ENCODE assay signal across 8 mouse cellular contexts in genomic region chr4:33032045-33032444, GRCm38 (mm10). TPM values are rescaled to one million over a fixed set of nuclear protein-coding genes. Genes with fewer than 3 reads are reported as not detected.
DNase-seq lines count a peak whose midpoint lies in the region; ATAC-seq and TF ChIP-seq lines count a peak whose summit lies in the region.

No protein-coding gene starts in this region.

- H3K4me1 ChIP-seq in neural tube, embryonic 13.5 days (replicated peaks), result peaks cover 41% of the 10 kb centered on the region

- H3K27ac ChIP-seq in layer of hippocampus, adult 2 months, result peak overlapping the region; percentile 95
- peak overlapping the region; percentile 97 for H3K27ac ChIP-seq in neural tube, embryonic 13.5 days (replicated peaks)

- no peak for ATAC-seq in neural tube, embryonic 13.5 days (ENCODE audit: low read depth)

- peak overlapping the region; percentile 93 for H3K4me3 ChIP-seq in layer of hippocampus, adult 2 months
- peak overlapping the region; percentile 84 for H3K4me3 ChIP-seq in neural tube, embryonic 13.5 days

- peaks cover 34% of the 10 kb centered on the region for H3K36me3 ChIP-seq in neural tube, embryonic 13.5 days

- H3K9ac ChIP-seq in neural tube, embryonic 13.5 days, result peak overlapping the region; percentile 90

- 0 out of 2 replicates have a peak, but pooled peaks cover 6% of the 10 kb centered on the region for H3K9me3 ChIP-seq in neural tube, embryonic 13.5 days

- 3% methylated on average over 4 of the region's 4 CpGs for WGBS in neural tube, embryonic 13.5 days

- TF ChIP-seq CTCF in layer of hippocampus, adult 2 months (conservative IDR thresholded peaks at IDR 0.05), result no peak

- no peaks in the 10 kb centered on the region for H3K27me3 ChIP-seq in neural tube, embryonic 13.5 days

- H3K4me2 ChIP-seq in neural tube, embryonic 13.5 days, result peak overlapping the region; percentile 62

- DNase-seq in layer of hippocampus, adult 2 months (ENCODE audit: low spot score in 2 of 2), result no peak
- no peak for DNase-seq in layer of hippocampus, adult 9-11 months
- peak; percentile 29 for DNase-seq in c-Kit-positive CD71-positive TER-119-positive erythroid progenitor cells, embryonic 14.5 days (ENCODE audit: low spot score)
- DNase-seq in induced T-regulatory cell, adult 2 months (ENCODE audit: low read depth), result peak; percentile 49
- no peak for DNase-seq in gastrocnemius, adult 8-10 months (ENCODE audit: low spot score in 2 of 2)
- no peak for DNase-seq in layer of hippocampus, adult 8-10 months (ENCODE audit: low spot score in 2 of 2)
- no peak for DNase-seq in adrenal gland, adult 2 months

RNA-seq across cellular contexts. Expression of gene Ube2j1, which starts 0.8 kb away (rescaled TPM):
- 10 to 100 TPM; 93.4 to 94.8 TPM for total RNA-seq in layer of hippocampus, adult 2 months (2021)
- 63.9 and 70.0 TPM in 2 replicates for polyA plus RNA-seq in neural tube, embryonic 13.5 days (2015; fragmentation: Nextera tagmentation; extraction: Ambion mirVana)
- 10 to 100 TPM; 43.6 to 53.6 (median 49.1) TPM for total RNA-seq in gastrocnemius, adult 8-10 months (2022)
- total RNA-seq in layer of hippocampus, adult 8-10 months (2022), result 100 to 1,000 TPM; 102 to 112 (median 106) TPM
- total RNA-seq in adrenal gland, adult 2 months (2021), result 10 to 100 TPM; 61.5 to 71.4 TPM
- polyA plus RNA-seq in adrenal gland, adult 2 months (2012; rRNA removed), result 12.5 and 14.2 TPM in 2 replicates

RNA-seq across cellular contexts. Expression of gene Gabrr2, which starts 30.8 kb away (rescaled TPM):
- under 1 TPM; 0.32 to 0.72 TPM for total RNA-seq in layer of hippocampus, adult 2 months (2021)
- polyA plus RNA-seq in neural tube, embryonic 13.5 days (2015; fragmentation: Nextera tagmentation; extraction: Ambion mirVana), result 0.45 and 0.96 TPM in 2 replicates
- total RNA-seq in gastrocnemius, adult 8-10 months (2022), result 1 to 10 TPM; 1.4 to 2.2 (median 1.9) TPM
- total RNA-seq in layer of hippocampus, adult 8-10 months (2022), result 1 to 10 TPM in 1 of 4 experiments, under 1 TPM in 3; 0.23 to 1.4 (median 0.79) TPM
- total RNA-seq in adrenal gland, adult 2 months (2021), result not detected
- 0.22 and 0.95 TPM in 2 replicates for polyA plus RNA-seq in adrenal gland, adult 2 months (2012; rRNA removed)

RNA-seq across cellular contexts. Expression of gene Rragd, which starts 49.2 kb away (rescaled TPM):
- 10 to 100 TPM; 62.1 to 68.2 TPM for total RNA-seq in layer of hippocampus, adult 2 months (2021)
- polyA plus RNA-seq in neural tube, embryonic 13.5 days (2015; fragmentation: Nextera tagmentation; extraction: Ambion mirVana), result 41.3 and 44.3 TPM in 2 replicates
- 100 to 1,000 TPM; 200 to 232 (median 207) TPM for total RNA-seq in gastrocnemius, adult 8-10 months (2022)
- total RNA-seq in layer of hippocampus, adult 8-10 months (2022), result 10 to 100 TPM; 60.6 to 67.8 (median 64.7) TPM
- 10 to 100 TPM in 1 of 2 experiments, 1 to 10 TPM in 1; 7.9 to 14.7 TPM for total RNA-seq in adrenal gland, adult 2 months (2021)
- 1.0 and 1.1 TPM in 2 replicates for polyA plus RNA-seq in adrenal gland, adult 2 months (2012; rRNA removed)

Comparison
In these comparisons a context has a peak if more than half of its experiments do, and no peak if none do; other contexts are left out.
1. DNase-seq: peak in c-Kit-positive CD71-positive TER-119-positive erythroid progenitor cells, embryonic 14.5 days (single experiment) and induced T-regulatory cell, adult 2 months (single experiment); none in layer of hippocampus, adult 2 months (0 of 2), layer of hippocampus, adult 9-11 months (single experiment), gastrocnemius, adult 8-10 months (0 of 2), layer of hippocampus, adult 8-10 months (0 of 2) and adrenal gland, adult 2 months (single experiment).